Mouse (Mus musculus) cerebellum, adult 2 months (tissue): Measurements from ENCODE around the gene Bcl2.

ENCODE experiments used
- CTCF ChIP-seq: fragments of 200-500 bp; IDR thresholded peaks from 2 replicates; pipeline ENCODE4 v1.5.1; 2011; ENCODE audit warnings: low read depth, mild to moderate bottlenecking, control low read depth, low read length, moderate library complexity, borderline replicate concordance; ENCODE audit not compliant: insufficient read depth
- POLR2A ChIP-seq: fragments of 200-500 bp; IDR thresholded peaks from 2 replicates; pipeline ENCODE4 v1.6.1; 2011; ENCODE audit warnings: low read length, control low read depth, borderline replicate concordance; ENCODE audit not compliant: insufficient read depth

DNA sequence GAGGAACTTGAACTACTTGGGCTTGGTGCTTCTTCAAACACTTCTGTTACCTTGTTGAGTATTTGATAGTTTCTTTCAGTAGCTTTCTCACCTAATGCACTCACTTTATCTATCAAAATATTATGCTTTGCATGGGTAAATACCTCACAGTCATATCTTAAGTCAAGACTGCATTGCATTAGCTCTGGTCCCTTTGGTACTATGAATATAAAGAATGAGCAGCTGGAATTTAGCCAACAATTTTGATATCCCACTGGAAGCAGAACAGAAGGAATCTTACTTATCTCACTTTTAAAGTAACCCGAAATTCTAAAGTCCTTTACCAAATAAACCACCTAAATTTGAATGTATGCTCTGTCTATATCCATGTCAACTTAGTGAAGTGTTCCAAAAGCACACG is 83.1 kb downstream of the Bcl2 start:
- TF ChIP-seq POLR2A = no peak
- TF ChIP-seq CTCF = no peak
